Mouse (Mus musculus) lung, adult 2 months (tissue): ENCODE data around the gene Pkd2l1. TPM values are rescaled to one million over a fixed set of nuclear protein-coding genes. Genes with fewer than 3 reads are reported as not detected.

Source experiments
- DNase-seq: peaks from one replicate; pipeline ENCODE4 v3.0.0; 2022
- H3K4me1 ChIP-seq: fragments of 200-500 bp; 2 replicates; pipeline ENCODE4 v1.6.1; 2011; ENCODE audit warnings: low read length; ENCODE audit not compliant: control insufficient read depth, insufficient read depth
- H3K4me3 ChIP-seq: fragments of 200-500 bp; replicated peaks from 2 replicates; pipeline ENCODE3; 2011; ENCODE audit warnings: low read depth, mild to moderate bottlenecking, control low read depth, low read length; ENCODE audit errors: extremely low read depth
- CTCF ChIP-seq: fragments of 200-500 bp; IDR thresholded peaks from 2 replicates; pipeline ENCODE4 v1.5.1; 2011; ENCODE audit warnings: mild to moderate bottlenecking, low read length, control low read depth; ENCODE audit not compliant: insufficient read depth
- POLR2A ChIP-seq: fragments of 200-500 bp; IDR thresholded peaks from 2 replicates; pipeline ENCODE4 v1.6.1; 2011; ENCODE audit warnings: low read depth, mild to moderate bottlenecking, control low read depth, low read length, borderline replicate concordance; ENCODE audit errors: extremely low read depth
- WGBS: fragments of 180-500 bp; shearing (Covaris S2); methylation state at CpG from one replicate; pipeline ENCODE4 v1.1.7; 2018; 5-methylcytosine and 5-hydroxymethylcytosine counted together
- polyA plus RNA-seq: library from polyadenylated mRNA; depleted of rRNA; stranded (reverse); fragments of >200 nt; gene quantifications from 2 replicates; pipeline ENCODE4 v1.2.3, GENCODE M21; 2012; rRNA removed

Gene Pkd2l1
- polyA plus RNA-seq, 1 experiment: 0.06 TPM

- no peak for TF ChIP-seq CTCF
- no peak for TF ChIP-seq POLR2A
- Histone ChIP-seq H3K4me1 (peaks cover 2% of the 10 kb centered on the region; the same call in 1 of the 2 replicates), H3K4me3 (no peak overlapping the region)
- DNase-seq: no peak
Observed at GRCm38 (mm10) chr19:44108996-44109395, 83.2 kb downstream of the Pkd2l1 start.

DNA sequence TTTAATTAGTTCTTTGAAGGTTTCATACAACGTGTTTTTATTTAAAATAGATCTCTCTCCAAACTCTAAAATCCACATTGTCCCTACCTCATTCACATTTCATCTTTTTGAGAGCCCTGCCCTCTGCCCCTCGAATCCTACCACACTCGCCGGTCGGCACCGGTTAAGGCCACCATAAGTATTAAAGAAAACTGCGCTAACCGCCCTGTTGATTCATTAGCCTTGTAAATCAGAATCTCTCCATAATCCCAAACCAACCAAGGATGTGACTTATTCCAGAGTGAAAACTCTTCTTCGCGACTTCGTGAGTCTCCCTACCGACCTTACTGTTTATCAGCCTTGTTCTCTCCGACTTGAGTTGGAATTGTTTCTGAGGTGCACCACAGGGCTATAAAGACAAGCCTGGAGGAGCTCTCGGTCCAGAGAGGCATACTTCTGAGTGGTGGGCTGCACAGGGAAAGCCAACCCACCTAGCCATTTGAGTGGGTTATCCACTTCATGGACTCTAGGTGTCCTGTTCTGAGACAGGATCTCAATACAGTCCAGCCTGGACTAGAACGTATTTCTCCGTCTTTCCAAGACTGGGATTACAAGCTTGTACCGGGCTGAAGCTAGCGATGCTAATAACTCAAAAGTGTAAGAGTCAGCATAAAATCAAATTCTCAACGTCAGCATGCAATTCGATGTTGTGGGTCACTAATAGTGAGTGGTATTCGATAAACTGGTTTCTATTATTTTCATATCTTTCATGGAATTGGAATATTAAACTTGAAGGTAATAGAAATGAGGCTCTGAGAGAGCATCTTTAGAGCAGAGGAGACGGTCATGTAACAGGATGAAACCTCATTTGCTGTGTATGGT, 84.4 kb downstream of the Pkd2l1 start:
- TF ChIP-seq CTCF: no peak
- no peak for TF ChIP-seq POLR2A
- Histone ChIP-seq H3K4me1 (peaks cover 2% of the 10 kb centered on the region; the same call in 1 of the 2 replicates), H3K4me3 (peak overlapping the region; percentile 64)
- DNase-seq: no peak
- 32% methylated on average over 22 of the region's 22 CpGs for WGBS

- peak; percentile 82; the same call in 1 of the 2 replicates for TF ChIP-seq POLR2A
- TF ChIP-seq CTCF: no peak
- Histone ChIP-seq H3K4me1 (peaks cover 2% of the 10 kb centered on the region; the same call in 1 of the 2 replicates), H3K4me3 (peak within 1 kb of the TSS; percentile 64)
- WGBS: under 1% methylated on average over 67 of the region's 67 CpGs
- DNase-seq: peak; percentile 97
Observed at GRCm38 (mm10) chr19:44106831-44107660, 85.2 kb downstream of the Pkd2l1 start, which contains the start of gene Chuk. Chuk (minus strand) TSS chr19:44107480.

GRCm38 (mm10) chr19:44104393-44104792, 87.8 kb downstream of the Pkd2l1 start:
- H3K4me1 ChIP-seq: peaks cover 2% of the 10 kb centered on the region; the same call in 1 of the 2 replicates
- no peak for DNase-seq
- TF ChIP-seq POLR2A (no peak), CTCF (no peak)
- no peak overlapping the region for H3K4me3 ChIP-seq
- 82% methylated on average over 1 of the region's 1 CpGs for WGBS

GRCm38 (mm10) chr19:44103001-44103400, 89.2 kb downstream of the Pkd2l1 start:
- peaks cover 2% of the 10 kb centered on the region; the same call in 1 of the 2 replicates for H3K4me1 ChIP-seq
- WGBS: 72% methylated on average over 3 of the region's 3 CpGs
- no peak for DNase-seq
- no peak overlapping the region for H3K4me3 ChIP-seq
- TF ChIP-seq CTCF: no peak
- TF ChIP-seq POLR2A: no peak

- no peak for DNase-seq
- TF ChIP-seq CTCF (no peak), POLR2A (no peak)
Observed at GRCm38 (mm10) chr19:44100840-44101239, 91.4 kb downstream of the Pkd2l1 start.

More at GRCm38 (mm10) chr19:44100840-44101239, 91.4 kb downstream of the Pkd2l1 start:
- H3K4me1 ChIP-seq: no peaks in the 10 kb centered on the region; the same call in 1 of the 2 replicates
- no peak overlapping the region for H3K4me3 ChIP-seq

Other genes starting within 250 kb of the Pkd2l1 start
- gene Cpn1, start 205.9 kb downstream of the Pkd2l1 start, polyA plus RNA-seq: 4.3 and 5.0 TPM in 2 replicates
- gene Cyp2c23, start 163.2 kb downstream of the Pkd2l1 start, polyA plus RNA-seq: 0.53 and 0.65 TPM in 2 replicates
- 6.5 and 7.0 TPM in 2 replicates for gene Erlin1, start 122.7 kb downstream of the Pkd2l1 start, polyA plus RNA-seq
- 10.2 and 16.1 TPM in 2 replicates for gene Chuk, start 85.0 kb downstream of the Pkd2l1 start, polyA plus RNA-seq
- gene Cwf19l1, start 56.6 kb downstream of the Pkd2l1 start, polyA plus RNA-seq: 3.6 and 7.5 TPM in 2 replicates
- 15.5 and 19.7 TPM in 2 replicates for gene Bloc1s2, start 46.0 kb downstream of the Pkd2l1 start, polyA plus RNA-seq
- 0.14 TPM in 1 of 2 replicates, not detected in the other for gene Scd3, start 10.8 kb upstream of the Pkd2l1 start, polyA plus RNA-seq
- gene Scd2, start 101.2 kb upstream of the Pkd2l1 start, polyA plus RNA-seq: 289 and 384 TPM in 2 replicates
- gene Scd4, start 140.7 kb upstream of the Pkd2l1 start, polyA plus RNA-seq: 0.46 and 0.97 TPM in 2 replicates
- gene Scd1, start 215.4 kb upstream of the Pkd2l1 start, polyA plus RNA-seq: 3,425 and 3,454 TPM in 2 replicates